Mouse (Mus musculus) embryonic facial prominence, embryonic 12.5 days (tissue): ENCODE data around the gene Gm5129. TPM values are rescaled to one million over a fixed set of nuclear protein-coding genes. Genes with fewer than 3 reads are reported as not detected.
"Not testable (repeated sequence)": the region's sequence is repeated elsewhere in the genome, so short reads cannot be mapped to it uniquely, and the experiment has no call there.

Experiments
- ATAC-seq: fragments of 200-750 bp; cut with Nextera tagmentation; 2 replicates; pipeline ENCODE4 v1.8.0; 2017; ENCODE audit not compliant: insufficient number of reproducible peaks, insufficient read depth, low FRiP score, low TSS enrichment
- H3K27ac ChIP-seq: fragments of 300-500 bp; sonication (generic); 2 replicates; pipeline ENCODE4 v1.5.1; 2016; ENCODE audit warnings: mild to moderate bottlenecking
- H3K27me3 ChIP-seq: fragments of 300-500 bp; sonication (generic); 2 replicates; pipeline ENCODE4 v1.6.1; 2016; ENCODE audit warnings: mild to moderate bottlenecking, moderate library complexity
- H3K36me3 ChIP-seq: fragments of 300-500 bp; sonication (generic); 2 replicates; pipeline ENCODE4 v1.6.1; 2016; ENCODE audit warnings: mild to moderate bottlenecking
- H3K4me1 ChIP-seq: fragments of 300-500 bp; sonication (generic); 2 replicates; pipeline ENCODE4 v1.6.1; 2016
- H3K4me2 ChIP-seq: fragments of 300-500 bp; sonication (generic); replicated peaks from 2 replicates; pipeline ENCODE4 v1.6.1; 2016; ENCODE audit warnings: mild to moderate bottlenecking, moderate library complexity
- H3K4me3 ChIP-seq: fragments of 300-500 bp; sonication (generic); 2 replicates; pipeline ENCODE4 v1.5.1; 2016; ENCODE audit warnings: mild to moderate bottlenecking
- H3K9ac ChIP-seq: fragments of 300-500 bp; sonication (generic); 2 replicates; pipeline ENCODE4 v1.6.1; 2016; ENCODE audit warnings: mild to moderate bottlenecking, moderate library complexity
- H3K9me3 ChIP-seq: fragments of 300-500 bp; sonication (generic); 2 replicates; pipeline ENCODE4 v1.6.1; 2016; ENCODE audit warnings: mild to moderate bottlenecking, moderate library complexity
- WGBS: fragments of 180-500 bp; shearing (Covaris S2); methylation state at CpG from one replicate; pipeline ENCODE4 v1.1.7; 2016; 5-methylcytosine and 5-hydroxymethylcytosine counted together
- polyA plus RNA-seq: library from polyadenylated mRNA; unstranded; fragments of >200 nt; fragmentation: Nextera tagmentation; extraction: Ambion mirVana; gene quantifications from 2 replicates; pipeline ENCODE4 v1.2.1, GENCODE M21; 2016

Gene Gm5129
- polyA plus RNA-seq, 1 experiment from 2014 or later: not detected

GRCm38 (mm10) chr5:29751306-29751705, 15.6 kb upstream of the Gm5129 start:
- no peaks in the 10 kb centered on the region for H3K9me3 ChIP-seq
- H3K9ac ChIP-seq: no peak overlapping the region
- H3K4me3 ChIP-seq: no peak overlapping the region
- H3K27me3 ChIP-seq: no peaks in the 10 kb centered on the region
- no peaks in the 10 kb centered on the region for H3K4me1 ChIP-seq
- H3K4me2 ChIP-seq: no peak overlapping the region
- H3K27ac ChIP-seq: no peak overlapping the region
- no peak for ATAC-seq
- peaks cover 52% of the 10 kb centered on the region for H3K36me3 ChIP-seq

GRCm38 (mm10) chr5:29747661-29748060, 11.9 kb upstream of the Gm5129 start:
- H3K27me3 ChIP-seq: no peaks in the 10 kb centered on the region
- H3K4me1 ChIP-seq: no peaks in the 10 kb centered on the region
- no peak for ATAC-seq
- no peak overlapping the region for H3K4me3 ChIP-seq
- WGBS: 87% methylated on average over 2 of the region's 2 CpGs
- peaks cover 23% of the 10 kb centered on the region for H3K36me3 ChIP-seq
- no peak overlapping the region for H3K9ac ChIP-seq
- H3K9me3 ChIP-seq: no peaks in the 10 kb centered on the region
- no peak overlapping the region for H3K27ac ChIP-seq
- H3K4me2 ChIP-seq: no peak overlapping the region

- Histone ChIP-seq H3K9me3 (no peaks in the 10 kb centered on the region), H3K27me3 (no peaks in the 10 kb centered on the region), H3K4me2 (no peak overlapping the region), H3K4me3 (no peak overlapping the region), H3K4me1 (peaks cover 16% of the 10 kb centered on the region), H3K36me3 (peaks cover 4% of the 10 kb centered on the region; the same call in 1 of the 2 replicates), H3K9ac (no peak overlapping the region), H3K27ac (no peak overlapping the region)
- no peak for ATAC-seq
- 65% methylated on average over 4 of the region's 4 CpGs for WGBS
Observed at GRCm38 (mm10) chr5:29741093-29741492, 5.4 kb upstream of the Gm5129 start.

GRCm38 (mm10) chr5:29740651-29741050, 4.9 kb upstream of the Gm5129 start:
- 79% methylated on average over 1 of the region's 1 CpGs for WGBS
- Histone ChIP-seq H3K9me3 (no peaks in the 10 kb centered on the region), H3K4me1 (peaks cover 16% of the 10 kb centered on the region), H3K4me2 (no peak overlapping the region), H3K27ac (no peak overlapping the region), H3K4me3 (no peak overlapping the region), H3K9ac (no peak overlapping the region), H3K36me3 (peaks cover 4% of the 10 kb centered on the region; the same call in 1 of the 2 replicates), H3K27me3 (no peaks in the 10 kb centered on the region)
- ATAC-seq: no peak

GRCm38 (mm10) chr5:29738076-29738475, 2.3 kb upstream of the Gm5129 start:
- no peak for ATAC-seq
- Histone ChIP-seq H3K36me3 (peaks cover 4% of the 10 kb centered on the region; the same call in 1 of the 2 replicates), H3K27ac (no peak overlapping the region), H3K27me3 (no peaks in the 10 kb centered on the region), H3K4me2 (no peak overlapping the region), H3K4me3 (no peak overlapping the region), H3K9me3 (no peaks in the 10 kb centered on the region), H3K9ac (no peak overlapping the region), H3K4me1 (peaks cover 21% of the 10 kb centered on the region)
- 85% methylated on average over 4 of the region's 4 CpGs for WGBS

GRCm38 (mm10) chr5:29737471-29737870, 1.7 kb upstream of the Gm5129 start:
- Histone ChIP-seq H3K4me2 (peak overlapping the region; percentile 80), H3K36me3 (peaks cover 4% of the 10 kb centered on the region; the same call in 1 of the 2 replicates), H3K4me3 (peak overlapping the region; percentile 100), H3K9ac (peak overlapping the region; percentile 97), H3K27me3 (no peaks in the 10 kb centered on the region), H3K27ac (no peak overlapping the region), H3K4me1 (peaks cover 21% of the 10 kb centered on the region), H3K9me3 (no peaks in the 10 kb centered on the region)
- no peak for ATAC-seq
- 87% methylated on average over 5 of the region's 5 CpGs for WGBS

GRCm38 (mm10) chr5:29736942-29737341, 1.2 kb upstream of the Gm5129 start:
- H3K36me3 ChIP-seq: 0 out of 2 replicates have a peak, but pooled peaks cover 1% of the 10 kb centered on the region
- no peaks in the 10 kb centered on the region for H3K9me3 ChIP-seq
- peak overlapping the region; percentile 97 for H3K9ac ChIP-seq
- H3K4me3 ChIP-seq: peak overlapping the region; percentile 100
- WGBS: 62% methylated on average over 9 of the region's 9 CpGs
- H3K4me1 ChIP-seq: peaks cover 21% of the 10 kb centered on the region
- H3K27ac ChIP-seq: no peak overlapping the region
- peak overlapping the region; percentile 80 for H3K4me2 ChIP-seq
- H3K27me3 ChIP-seq: no peaks in the 10 kb centered on the region
- ATAC-seq: no peak

GRCm38 (mm10) chr5:29736073-29736900, 551 bp upstream of the Gm5129 start:
- H3K4me3 ChIP-seq: peak overlapping the region; percentile 100
- WGBS: 2% methylated on average over 47 of the region's 48 CpGs
- peak; percentile 72 for ATAC-seq
- H3K9me3 ChIP-seq: no peaks in the 10 kb centered on the region
- peak overlapping the region; percentile 95 for H3K27ac ChIP-seq
- H3K4me2 ChIP-seq: peak overlapping the region; percentile 80
- no peaks in the 10 kb centered on the region for H3K36me3 ChIP-seq
- peaks cover 21% of the 10 kb centered on the region for H3K4me1 ChIP-seq
- H3K27me3 ChIP-seq: no peaks in the 10 kb centered on the region
- peak overlapping the region; percentile 97 for H3K9ac ChIP-seq

GRCm38 (mm10) chr5:29734831-29735510, 765 bp downstream of the Gm5129 start:
- peak overlapping the region; percentile 100 for H3K4me3 ChIP-seq
- peak overlapping the region; percentile 97 for H3K9ac ChIP-seq
- peaks cover 21% of the 10 kb centered on the region for H3K4me1 ChIP-seq
- no peaks in the 10 kb centered on the region for H3K36me3 ChIP-seq
- H3K9me3 ChIP-seq: no peaks in the 10 kb centered on the region
- H3K4me2 ChIP-seq: peak overlapping the region; percentile 80
- 53% methylated on average over 6 of the region's 6 CpGs for WGBS
- ATAC-seq: no peak
- no peaks in the 10 kb centered on the region for H3K27me3 ChIP-seq
- peak overlapping the region; percentile 95 for H3K27ac ChIP-seq

- H3K4me2 ChIP-seq, H3K9me3 ChIP-seq, H3K4me3 ChIP-seq, H3K36me3 ChIP-seq, H3K9ac ChIP-seq, ATAC-seq, H3K27ac ChIP-seq, H3K4me1 ChIP-seq, H3K27me3 ChIP-seq: not testable (repeated sequence)
- 77% methylated on average over 5 of the region's 5 CpGs for WGBS
Observed at GRCm38 (mm10) chr5:29726070-29726469, 9.7 kb downstream of the Gm5129 start.

- no peaks in the 10 kb centered on the region for H3K9me3 ChIP-seq
- no peak overlapping the region for H3K27ac ChIP-seq
- H3K36me3 ChIP-seq: no peaks in the 10 kb centered on the region
- H3K4me2 ChIP-seq: no peak overlapping the region
- no peak overlapping the region for H3K4me3 ChIP-seq
- H3K4me1 ChIP-seq: no peaks in the 10 kb centered on the region
- 82% methylated on average over 2 of the region's 2 CpGs for WGBS
- no peak overlapping the region for H3K9ac ChIP-seq
- no peaks in the 10 kb centered on the region for H3K27me3 ChIP-seq
- no peak for ATAC-seq
Observed at GRCm38 (mm10) chr5:29725369-29725768, 10.4 kb downstream of the Gm5129 start.

GRCm38 (mm10) chr5:29721159-29721558, 14.6 kb downstream of the Gm5129 start:
- WGBS: 11% methylated on average over 1 of the region's 1 CpGs

More at GRCm38 (mm10) chr5:29721159-29721558, 14.6 kb downstream of the Gm5129 start:
- Histone ChIP-seq H3K27ac (no peak overlapping the region), H3K27me3 (no peaks in the 10 kb centered on the region), H3K4me3 (no peak overlapping the region), H3K9me3 (no peaks in the 10 kb centered on the region), H3K4me2 (no peak overlapping the region), H3K4me1 (no peaks in the 10 kb centered on the region), H3K9ac (no peak overlapping the region), H3K36me3 (no peaks in the 10 kb centered on the region)
- no peak for ATAC-seq
